Mouse (Mus musculus): ENCODE data around the gene Galk1.

- TF ChIP-seq CTCF (IDR thresholded peaks at IDR 0.05; ENCODE audit: control insufficient read depth, insufficient read depth, low read length) (peak; percentile 82), POLR2A (IDR thresholded peaks at IDR 0.05; ENCODE audit: borderline replicate concordance, control insufficient read depth, low read depth, low read length) (no peak)
These were observed 5.6 kb upstream of the Galk1 start for GRCm38 (mm10) chr11:116018106-116018505.

Measured in bone marrow, adult 2 months (tissue).